Mouse (Mus musculus) midbrain, embryonic 16.5 days (tissue): ENCODE results near the gene Grip1. TPM values are rescaled to one million over a fixed set of nuclear protein-coding genes. Genes with fewer than 3 reads are reported as not detected.

Source experiments
- ATAC-seq: fragments of 200-750 bp; cut with Nextera tagmentation; 2 replicates; pipeline ENCODE4 v1.8.0; 2017; ENCODE audit warnings: moderate TSS enrichment
- H3K27ac ChIP-seq: fragments of 300-500 bp; sonication (generic); 2 replicates; pipeline ENCODE4 v1.5.1; 2014; ENCODE audit warnings: mild to moderate bottlenecking, low read length, mixed read lengths
- H3K27me3 ChIP-seq: fragments of 300-500 bp; sonication (generic); 2 replicates; pipeline ENCODE4 v1.6.1; 2014; ENCODE audit warnings: low read depth, low read length, mixed read lengths; ENCODE audit not compliant: control insufficient read depth, insufficient read depth
- H3K36me3 ChIP-seq: fragments of 300-500 bp; sonication (generic); 2 replicates; pipeline ENCODE4 v1.6.1; 2014; ENCODE audit warnings: mild to moderate bottlenecking, low read length, moderate library complexity, mixed read lengths; ENCODE audit not compliant: control insufficient read depth, insufficient read depth
- H3K4me1 ChIP-seq: fragments of 300-500 bp; sonication (generic); 2 replicates; pipeline ENCODE4 v1.6.1; 2014; ENCODE audit warnings: mild to moderate bottlenecking, low read length, mixed read lengths; ENCODE audit not compliant: control insufficient read depth, insufficient read depth
- H3K4me2 ChIP-seq: fragments of 300-500 bp; sonication (generic); 2 replicates; pipeline ENCODE4 v1.6.1; 2014; ENCODE audit warnings: mild to moderate bottlenecking, low read length, mixed read lengths
- H3K4me3 ChIP-seq: fragments of 300-500 bp; sonication (generic); 2 replicates; pipeline ENCODE4 v1.5.1; 2014; ENCODE audit warnings: low read depth, mild to moderate bottlenecking, low read length, moderate library complexity, mixed read lengths
- H3K9ac ChIP-seq: fragments of 300-500 bp; sonication (generic); 2 replicates; pipeline ENCODE4 v1.6.1; 2014; ENCODE audit warnings: low read depth, low read length, mixed read lengths
- H3K9me3 ChIP-seq: fragments of 300-500 bp; sonication (generic); replicated peaks from 2 replicates; pipeline ENCODE4 v1.6.1; 2014; ENCODE audit warnings: mild to moderate bottlenecking, low read length, mixed read lengths; ENCODE audit not compliant: control insufficient read depth, poor library complexity, severe bottlenecking
- WGBS: fragments of 180-500 bp; shearing (Covaris S2); extraction: QIAGEN DNeasy Blood & Tissue Kit; methylation state at CpG from one replicate; pipeline ENCODE4 v1.1.7; 2014; 5-methylcytosine and 5-hydroxymethylcytosine counted together
- polyA plus RNA-seq: library from polyadenylated mRNA; unstranded; fragments of >200 nt; fragmentation: Nextera tagmentation; extraction: Ambion mirVana; gene quantifications from 2 replicates; pipeline ENCODE4 v1.2.1, GENCODE M21; 2015

Grip1 gene
- polyA plus RNA-seq, 1 experiment from 2014 or later: 19.7 TPM

DNA sequence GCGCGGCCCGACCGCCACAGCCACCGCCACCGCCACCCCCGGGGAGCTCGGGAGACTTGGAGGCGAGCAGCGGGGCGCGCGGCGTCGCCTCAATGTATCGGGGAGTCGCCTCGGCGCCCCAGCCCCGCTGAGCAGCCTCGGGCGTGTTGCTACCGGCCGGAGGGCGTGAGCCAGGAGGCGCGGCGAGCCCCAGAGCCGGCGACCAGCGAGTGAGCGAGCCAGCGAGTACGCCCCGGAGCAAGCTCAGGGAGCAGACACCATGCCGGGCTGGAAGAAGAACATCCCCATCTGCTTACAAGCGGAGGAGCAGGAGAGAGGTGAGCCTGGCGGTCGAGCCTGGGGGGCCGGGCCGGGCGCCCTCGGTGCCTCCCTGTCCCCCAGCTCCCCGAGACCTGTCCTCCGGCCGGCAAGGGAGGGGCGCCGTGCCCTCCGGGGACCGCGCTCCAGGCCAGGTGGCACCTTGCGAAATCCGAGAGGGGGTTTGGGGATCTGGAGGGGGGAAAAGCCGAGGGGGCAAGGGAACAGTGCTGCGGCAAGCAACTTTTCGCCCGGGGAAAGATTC lies 557 bp downstream of the Grip1 start:
- Histone ChIP-seq H3K27me3 (no peaks in the 10 kb centered on the region), H3K4me2 (peak overlapping the region; percentile 95), H3K9ac (peak overlapping the region; percentile 93), H3K4me1 (peaks cover 14% of the 10 kb centered on the region), H3K27ac (peak overlapping the region; percentile 88), H3K9me3 (no peaks in the 10 kb centered on the region), H3K36me3 (no peaks in the 10 kb centered on the region), H3K4me3 (peak overlapping the region; percentile 70)
- under 1% methylated on average over 49 of the region's 57 CpGs for WGBS
- peak; percentile 70 for ATAC-seq

DNA sequence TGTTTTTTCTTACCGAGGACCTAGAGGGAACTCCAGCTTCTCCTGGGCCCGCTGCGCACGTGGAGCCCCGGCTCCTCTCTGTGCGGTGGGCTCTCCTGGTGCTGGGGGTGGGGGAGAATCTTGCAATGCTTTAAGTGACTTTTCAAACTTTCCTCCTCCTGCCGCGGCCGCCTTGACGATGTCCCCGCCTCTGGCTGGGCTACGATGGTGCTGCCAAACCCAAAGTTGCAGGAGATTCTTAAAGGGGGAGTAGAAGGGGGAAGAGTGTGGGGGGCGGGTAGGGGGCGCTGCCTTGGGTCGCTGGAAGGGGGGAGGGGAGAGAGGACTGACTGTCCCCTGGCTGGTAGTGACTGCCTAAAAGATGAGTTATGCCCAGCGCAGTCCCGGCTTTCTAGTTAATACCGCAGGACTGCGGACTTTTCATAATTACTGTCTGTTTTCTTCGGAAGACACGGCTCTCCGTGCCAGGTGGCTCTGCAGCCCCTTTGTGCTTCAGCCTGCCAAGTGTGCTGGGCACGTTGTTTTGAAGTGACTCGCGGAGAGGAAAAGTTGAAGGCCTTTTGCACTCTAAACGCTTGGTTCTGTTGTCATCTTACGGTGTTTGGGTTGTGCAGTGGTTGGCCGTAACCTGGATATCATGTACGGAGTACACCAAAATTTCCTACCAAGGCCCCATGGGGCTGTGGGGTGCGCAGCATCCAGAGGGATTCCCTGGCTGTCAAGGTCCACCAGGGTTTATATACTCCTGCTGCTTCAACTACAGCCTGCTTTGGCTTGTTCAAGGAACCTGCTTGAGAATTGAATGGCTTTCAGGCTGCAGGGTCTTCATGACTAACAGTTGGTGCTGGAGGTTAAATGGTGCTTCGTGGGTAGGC lies 1.3 kb downstream of the Grip1 start:
- no peaks in the 10 kb centered on the region for H3K36me3 ChIP-seq
- WGBS: 1% methylated on average over 31 of the region's 31 CpGs
- H3K4me1 ChIP-seq: peaks cover 14% of the 10 kb centered on the region
- peak overlapping the region; percentile 88 for H3K27ac ChIP-seq
- peak; percentile 14 for ATAC-seq
- peak overlapping the region; percentile 93 for H3K9ac ChIP-seq
- no peaks in the 10 kb centered on the region for H3K27me3 ChIP-seq
- no peaks in the 10 kb centered on the region for H3K9me3 ChIP-seq
- H3K4me2 ChIP-seq: peak overlapping the region; percentile 95
- peak overlapping the region; percentile 70 for H3K4me3 ChIP-seq

DNA sequence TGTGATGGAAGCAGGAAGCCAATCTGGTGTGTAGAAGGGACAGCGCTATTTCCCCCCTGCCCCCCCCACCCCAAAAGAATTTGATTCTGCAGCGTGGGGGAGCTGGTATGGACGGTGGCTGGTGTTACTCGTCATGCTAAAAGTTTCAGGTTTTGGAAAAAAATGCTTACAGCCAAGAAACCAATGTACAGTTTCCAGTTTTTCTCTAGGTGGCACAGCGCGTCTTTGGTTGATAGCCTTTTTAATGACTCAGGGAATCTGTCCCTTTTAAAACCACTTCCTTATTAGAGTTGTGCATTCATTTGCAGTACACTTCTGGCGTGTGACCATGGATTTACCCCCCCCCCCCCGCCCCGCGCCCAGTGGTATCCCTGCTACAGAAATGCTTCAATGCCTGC lies 1.9 kb downstream of the Grip1 start:
- WGBS: 12% methylated on average over 10 of the region's 10 CpGs
- peaks cover 14% of the 10 kb centered on the region for H3K4me1 ChIP-seq
- no peaks in the 10 kb centered on the region for H3K27me3 ChIP-seq
- no peaks in the 10 kb centered on the region for H3K9me3 ChIP-seq
- no peaks in the 10 kb centered on the region for H3K36me3 ChIP-seq
- peak overlapping the region; percentile 70 for H3K4me3 ChIP-seq
- H3K27ac ChIP-seq: no peak overlapping the region
- no peak for ATAC-seq
- H3K9ac ChIP-seq: peak overlapping the region; percentile 93; the same call in 1 of the 2 replicates
- peak overlapping the region; percentile 95 for H3K4me2 ChIP-seq

DNA sequence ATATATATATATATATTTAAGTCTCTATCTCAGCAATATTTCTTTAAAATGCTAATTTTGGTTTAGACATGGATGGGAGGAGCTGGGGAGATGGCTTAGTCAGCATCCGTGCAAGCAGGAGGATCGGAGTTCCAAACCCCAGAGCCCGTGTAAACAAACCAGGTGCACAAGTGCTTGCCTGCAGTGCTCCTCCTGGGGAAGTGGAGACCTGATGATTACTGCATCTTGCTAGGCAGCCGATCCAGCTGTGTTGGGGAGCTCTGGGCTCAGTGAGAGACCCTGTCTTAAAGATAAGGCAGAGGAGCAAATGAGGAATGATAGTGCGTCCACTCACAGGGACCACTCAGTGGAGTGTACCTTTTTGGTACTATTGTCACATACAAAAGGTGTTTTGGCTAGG lies 3.5 kb downstream of the Grip1 start:
- no peak for ATAC-seq
- Histone ChIP-seq H3K4me1 (peaks cover 14% of the 10 kb centered on the region), H3K27me3 (no peaks in the 10 kb centered on the region), H3K9ac (no peak overlapping the region), H3K9me3 (no peaks in the 10 kb centered on the region), H3K36me3 (no peaks in the 10 kb centered on the region), H3K4me3 (no peak overlapping the region), H3K4me2 (no peak overlapping the region), H3K27ac (no peak overlapping the region)
- WGBS: 86% methylated on average over 5 of the region's 5 CpGs

DNA sequence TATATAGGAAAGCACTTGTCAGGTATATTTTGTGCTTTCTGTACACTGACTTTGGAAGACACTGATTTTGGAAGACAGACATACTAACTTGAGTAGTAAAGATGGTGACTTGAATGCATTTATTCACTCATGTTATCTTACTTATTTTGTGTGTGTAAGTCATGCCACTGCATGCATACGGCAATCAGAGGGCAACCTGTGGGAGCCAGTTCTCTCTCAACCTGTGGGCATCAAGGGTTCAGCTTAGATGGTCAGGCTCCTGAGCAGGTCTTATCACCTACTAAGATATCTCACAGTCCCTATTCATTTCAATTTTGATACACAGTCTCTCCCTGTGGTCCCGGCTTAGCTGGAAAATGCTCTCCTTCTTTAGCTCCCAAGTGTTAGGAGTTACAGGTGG lies 5.4 kb downstream of the Grip1 start:
- no peaks in the 10 kb centered on the region for H3K27me3 ChIP-seq
- WGBS: 85% methylated on average over 2 of the region's 2 CpGs
- no peak overlapping the region for H3K27ac ChIP-seq
- peaks cover 10% of the 10 kb centered on the region for H3K4me1 ChIP-seq
- H3K9ac ChIP-seq: no peak overlapping the region
- H3K9me3 ChIP-seq: no peaks in the 10 kb centered on the region
- H3K4me3 ChIP-seq: no peak overlapping the region
- no peak for ATAC-seq
- H3K4me2 ChIP-seq: no peak overlapping the region
- no peaks in the 10 kb centered on the region for H3K36me3 ChIP-seq

DNA sequence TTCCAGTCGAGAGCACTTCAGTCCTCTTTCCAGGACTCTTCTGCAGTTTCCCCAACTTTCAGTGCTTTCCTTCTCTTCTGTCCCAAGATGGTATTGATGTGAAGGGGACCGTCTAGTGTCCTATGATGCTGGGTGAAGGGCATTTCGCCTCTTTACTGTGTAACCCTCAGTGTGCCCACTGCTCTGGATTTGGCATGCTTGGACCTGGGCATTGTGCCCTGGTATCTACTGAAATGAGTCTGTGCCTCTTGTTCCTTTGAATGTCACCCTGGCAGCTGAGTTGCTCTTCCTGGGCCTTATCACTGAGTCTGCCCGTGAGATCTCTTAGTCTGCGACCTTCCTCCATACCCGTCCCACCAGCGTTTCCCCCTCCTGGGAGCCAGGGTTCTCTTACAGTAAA lies 9.7 kb downstream of the Grip1 start:
- Histone ChIP-seq H3K9me3 (no peaks in the 10 kb centered on the region), H3K9ac (no peak overlapping the region), H3K36me3 (no peaks in the 10 kb centered on the region), H3K4me3 (no peak overlapping the region), H3K4me2 (no peak overlapping the region), H3K4me1 (no peaks in the 10 kb centered on the region), H3K27ac (no peak overlapping the region), H3K27me3 (no peaks in the 10 kb centered on the region)
- WGBS: 97% methylated on average over 7 of the region's 7 CpGs
- ATAC-seq: no peak

DNA sequence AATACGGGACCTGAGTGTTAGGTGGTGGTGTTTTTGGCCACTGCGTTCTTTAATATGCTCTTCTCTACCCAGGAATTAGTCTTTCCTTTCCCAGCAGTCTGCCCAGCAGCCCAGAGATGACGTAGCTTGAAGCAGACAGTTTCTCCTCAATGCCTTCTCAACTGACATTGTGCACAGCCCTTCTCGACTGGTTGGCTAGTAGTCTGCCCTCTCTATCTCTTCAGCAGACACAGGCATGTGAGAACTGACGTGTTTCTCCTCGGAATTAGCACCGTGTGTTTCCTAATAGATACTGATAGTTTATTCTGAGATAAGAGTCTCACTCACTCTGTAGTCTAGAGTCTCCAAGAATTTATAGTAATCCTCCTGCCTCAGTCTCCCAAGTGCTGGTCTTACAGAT lies 10.2 kb downstream of the Grip1 start:
- no peak for ATAC-seq
- Histone ChIP-seq H3K4me2 (no peak overlapping the region), H3K36me3 (no peaks in the 10 kb centered on the region), H3K9ac (no peak overlapping the region), H3K9me3 (no peaks in the 10 kb centered on the region), H3K27ac (no peak overlapping the region), H3K27me3 (no peaks in the 10 kb centered on the region), H3K4me1 (no peaks in the 10 kb centered on the region), H3K4me3 (no peak overlapping the region)
- 90% methylated on average over 7 of the region's 7 CpGs for WGBS

DNA sequence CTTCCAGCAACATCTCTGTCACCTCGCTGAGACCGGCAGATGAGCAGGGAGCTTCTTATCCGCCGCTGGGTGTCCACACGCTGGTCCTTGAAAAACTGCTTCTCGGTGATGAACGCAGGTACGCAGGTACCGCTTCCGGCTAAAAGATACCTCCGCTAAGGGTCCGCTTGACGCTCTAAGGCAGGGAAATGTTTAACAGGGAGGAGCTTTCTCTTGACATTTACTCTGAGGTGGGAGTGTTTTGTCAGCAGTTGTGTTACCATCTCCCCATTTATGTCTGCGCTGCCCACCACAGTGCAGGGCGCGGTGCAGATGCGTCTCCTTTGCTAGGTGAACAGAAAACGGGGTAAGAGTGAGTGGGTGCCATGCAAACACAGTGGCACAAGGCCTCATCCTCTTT lies 14.3 kb downstream of the Grip1 start:
- Histone ChIP-seq H3K9me3 (no peaks in the 10 kb centered on the region), H3K4me1 (no peaks in the 10 kb centered on the region), H3K36me3 (no peaks in the 10 kb centered on the region), H3K27me3 (no peaks in the 10 kb centered on the region), H3K27ac (no peak overlapping the region), H3K4me3 (no peak overlapping the region), H3K9ac (no peak overlapping the region), H3K4me2 (no peak overlapping the region)
- WGBS: 96% methylated on average over 18 of the region's 18 CpGs
- no peak for ATAC-seq

DNA sequence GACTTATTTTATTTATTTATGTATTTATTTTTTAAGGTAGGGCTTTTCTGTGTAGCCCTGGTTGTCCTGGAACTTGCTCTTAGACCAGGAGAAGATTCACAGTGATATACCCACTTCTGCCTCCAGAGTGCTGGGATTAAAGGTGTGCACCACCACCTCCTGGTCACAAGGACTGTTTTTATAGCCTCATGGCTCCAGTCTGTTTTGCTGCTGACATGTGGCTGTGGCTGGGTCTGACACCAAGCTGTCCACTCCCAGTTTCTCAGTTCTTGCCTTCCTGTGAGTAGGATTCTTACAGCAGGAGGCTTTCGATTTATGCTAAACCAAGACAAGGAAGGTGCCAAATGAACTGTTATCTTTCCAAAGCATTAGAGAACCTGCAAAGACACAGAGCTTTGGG lies 16.5 kb downstream of the Grip1 start:
- no peak overlapping the region for H3K27ac ChIP-seq
- no peak overlapping the region for H3K4me3 ChIP-seq
- no peaks in the 10 kb centered on the region for H3K4me1 ChIP-seq
- H3K4me2 ChIP-seq: no peak overlapping the region
- no peak for ATAC-seq
- no peaks in the 10 kb centered on the region for H3K36me3 ChIP-seq
- no peaks in the 10 kb centered on the region for H3K27me3 ChIP-seq
- WGBS: 87% methylated on average over 1 of the region's 1 CpGs
- H3K9ac ChIP-seq: no peak overlapping the region
- H3K9me3 ChIP-seq: no peaks in the 10 kb centered on the region
